Mouse (Mus musculus): ENCODE results near the gene Reps2.

DNA sequence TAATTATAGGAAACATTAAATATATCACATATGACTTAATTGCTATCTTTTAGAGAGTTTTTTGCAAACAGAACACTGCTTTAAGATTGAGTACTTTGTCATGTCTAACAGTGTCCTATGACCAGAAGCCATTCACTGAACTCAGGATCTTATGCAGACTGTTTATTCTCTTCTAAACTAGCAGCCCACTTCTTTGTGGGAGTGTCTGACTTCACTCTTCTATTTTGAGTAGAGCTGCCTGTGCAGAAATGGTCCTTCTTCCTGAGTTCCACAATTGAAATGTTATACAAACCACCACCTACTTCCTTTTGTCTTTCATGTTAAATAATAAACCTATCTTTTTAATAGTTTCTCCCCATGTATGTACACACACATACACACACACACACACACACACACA, 98.4 kb downstream of the Reps2 start:
- TF ChIP-seq POLR2A (IDR thresholded peaks at IDR 0.05; ENCODE audit: insufficient read depth, low read depth, low read length) (no peak), CTCF (IDR thresholded peaks at IDR 0.05; ENCODE audit: insufficient read depth, low read depth, low read length) (no peak)
